Mouse (Mus musculus) right cerebral cortex, postnatal 36 days (tissue): ENCODE results near the gene Myct1.

ENCODE experiments used
- DNase-seq, 2 experiments: peaks; one replicate each; pipeline ENCODE4 v3.0.0; 2022; ENCODE audit warnings: low spot score in 2 of 2, mixed read lengths in 1 of 2

Myct1 gene

GRCm38 (mm10) chr10:5615186-5616040, 21.8 kb downstream of the Myct1 start:
- DNase-seq = no peak

- no peak for DNase-seq
Measured at GRCm38 (mm10) chr10:5626268-5626667, 32.7 kb downstream of the Myct1 start.

DNA sequence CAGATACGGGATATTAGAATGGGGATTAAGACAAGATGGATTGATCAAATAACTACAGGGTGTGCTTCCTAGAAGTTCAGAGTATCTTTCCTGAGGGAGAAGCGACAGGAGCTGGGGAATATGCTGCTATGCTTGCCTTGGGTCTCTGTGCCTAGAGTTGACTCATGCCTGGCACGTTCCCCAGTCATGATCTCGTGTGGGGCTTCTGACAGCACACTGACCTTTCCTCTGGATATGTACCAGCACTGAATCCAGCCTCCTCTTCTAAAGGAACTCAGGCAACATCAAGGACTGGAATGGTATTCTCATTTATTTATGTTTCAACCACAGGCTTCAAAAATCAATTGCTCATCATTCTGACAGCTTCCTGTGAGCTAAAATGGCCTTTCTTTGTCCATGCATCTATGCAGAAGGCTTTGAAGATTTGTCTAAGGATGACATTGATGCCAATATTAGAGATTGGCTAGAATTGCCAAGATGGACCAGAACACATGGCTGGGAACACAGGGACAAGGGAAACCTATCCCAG, 40.2 kb downstream of the Myct1 start:
- DNase-seq = no peak

DNA sequence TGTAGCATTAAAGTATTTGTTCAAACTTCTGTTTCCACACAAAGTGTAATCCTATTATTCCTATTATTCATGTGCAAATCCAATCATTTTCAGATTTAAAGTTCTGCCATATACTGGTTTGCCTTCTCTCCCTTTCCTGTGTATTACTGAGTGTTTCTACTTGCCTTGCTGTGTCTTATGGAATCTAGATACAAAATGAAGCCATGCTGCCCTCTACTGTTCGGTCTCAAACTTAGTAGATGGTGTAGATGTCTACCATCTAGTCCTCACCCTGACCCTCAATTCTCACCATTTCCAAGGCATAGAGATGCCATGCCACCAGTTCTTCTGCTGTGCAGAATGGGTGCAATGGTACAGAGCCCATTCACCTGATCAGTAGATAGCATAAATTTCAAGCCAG, 40.8 kb downstream of the Myct1 start:
- peak in 1 of 2 experiments; percentile 23 for DNase-seq

- DNase-seq = no peak
Measured at GRCm38 (mm10) chr10:5637322-5637721, 43.7 kb downstream of the Myct1 start.

DNA sequence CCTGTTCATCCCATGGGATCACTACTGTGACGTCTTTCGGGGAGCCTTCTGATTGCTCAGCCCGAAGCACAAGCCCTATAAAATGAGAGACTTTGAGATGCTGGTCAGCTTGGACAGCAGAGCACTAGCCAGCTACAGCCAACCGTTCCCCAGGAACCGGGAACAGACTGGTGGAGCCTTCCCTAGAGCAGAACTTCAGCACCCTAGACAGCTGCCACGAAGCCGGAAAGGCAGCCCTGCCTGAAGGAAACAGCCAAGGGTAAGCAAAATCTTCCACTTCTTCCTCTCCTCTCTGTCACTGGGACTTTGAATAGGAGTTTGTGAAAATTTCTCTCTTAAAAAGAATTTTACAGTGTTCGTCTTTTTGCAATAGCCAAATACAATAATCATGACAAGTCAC, 45.5 kb downstream of the Myct1 start, which contains the start of gene Vip:
Gene Vip, plus strand, starts transcription at position 107 of the 400 bp plus-strand sequence.
- DNase-seq = no peak
